Mouse (Mus musculus): ENCODE measurements at regions not wholly inside any gene's neighbourhood (a gene's known extent, or its start where the extent isn't known, plus 50 kb on each side); places are given as distances from the start of the nearest gene placed in this dataset.

DNA sequence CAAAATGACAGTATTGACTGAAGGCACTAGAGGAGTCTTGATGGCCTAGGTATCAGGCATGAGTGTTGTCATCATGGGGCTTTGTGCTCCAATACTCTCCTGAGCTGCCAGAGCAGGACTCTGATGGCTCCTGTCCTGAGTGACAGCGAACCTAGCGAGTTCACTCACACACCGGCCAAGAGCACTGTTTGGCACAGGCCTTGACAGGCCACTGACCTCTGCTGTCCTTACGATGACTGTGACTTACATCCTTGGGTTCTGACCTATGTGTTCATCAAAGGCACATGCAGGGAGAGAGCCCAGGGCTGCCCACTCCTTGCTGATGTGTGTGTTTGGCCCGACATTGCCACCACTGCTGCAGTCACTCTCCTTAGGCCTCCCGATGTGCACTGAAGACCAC is 163.3 kb downstream of the Gadd45g start:
- TF ChIP-seq CTCF (IDR thresholded peaks at IDR 0.05; ENCODE audit: control insufficient read depth, insufficient read depth, insufficient replicate concordance, low read depth, low read length) (no peak), POLR2A (IDR thresholded peaks at IDR 0.05; ENCODE audit: control insufficient read depth, low read depth, low read length) (no peak)
